Mouse (Mus musculus) heart, adult 2 months (tissue): ENCODE results near the gene Slc2a5.
A peak's percentile ranks its signal among the peaks of the same experiment; 100 is the strongest.

Experiments used
- CTCF ChIP-seq: fragments of 200-600 bp; IDR thresholded peaks from 2 replicates; pipeline ENCODE4 v1.8.1; 2022; ENCODE audit warnings: antibody characterized with exemption, mild to moderate bottlenecking, moderate library complexity
- EP300 ChIP-seq: fragments of 200-500 bp; IDR thresholded peaks from 2 replicates; pipeline ENCODE4 v1.6.1; 2011; ENCODE audit warnings: low read depth, low read length, control low read depth; ENCODE audit not compliant: insufficient read depth
- POLR2A ChIP-seq: fragments of 200-500 bp; IDR thresholded peaks from 2 replicates; pipeline ENCODE4 v1.6.1; 2011; ENCODE audit warnings: mild to moderate bottlenecking, low read depth, low read length, control low read depth; ENCODE audit not compliant: insufficient read depth

GRCm38 (mm10) chr4:150162561-150163169 lies 43.6 kb downstream of the Slc2a5 start:
- TF ChIP-seq EP300 (no peak), CTCF (peak; percentile 54), POLR2A (no peak)
